Mouse (Mus musculus): Measurements from ENCODE around the gene Dhh. TPM values are rescaled to one million over a fixed set of nuclear protein-coding genes. Genes with fewer than 3 reads are reported as not detected.

Dhh gene
- total and polyA plus RNA-seq, 3 experiments: not detected

DNA sequence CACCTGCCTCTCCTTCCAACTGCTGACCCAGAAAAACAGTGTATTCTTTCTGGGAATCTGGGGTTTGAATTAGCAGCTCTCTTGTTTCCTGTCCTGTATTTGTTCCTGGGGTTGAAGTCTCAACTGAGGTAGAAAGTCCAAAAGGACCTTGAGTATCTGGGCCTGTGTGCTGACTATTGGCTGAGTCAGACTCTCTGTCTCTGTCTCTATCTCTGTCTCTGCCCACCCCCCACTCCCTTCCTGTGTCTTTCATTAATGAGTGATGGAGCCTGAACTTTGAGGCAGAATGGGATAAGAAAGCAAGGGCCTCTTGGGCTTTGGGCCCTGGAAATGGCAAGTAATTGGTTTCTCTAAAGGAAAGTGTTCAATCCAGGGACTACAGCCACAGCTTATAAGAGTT is 14.7 kb downstream of the Dhh start:
- H3K9ac ChIP-seq (ENCODE audit: insufficient read depth, low read depth): no peak overlapping the region
- peaks cover 1% of the 10 kb centered on the region for H3K27me3 ChIP-seq (replicated peaks)
- no peaks in the 10 kb centered on the region for H3K9me3 ChIP-seq (replicated peaks; ENCODE audit: low read length)
- dilution Hi-C loops (cut with MboI; ENCODE audit: extremely low pct_ligation_motif_present, extremely low pct_unique_long_range_greater_than_20kb, low sequenced_read_pairs) (no loop called here), in situ Hi-C loops (cut with MboI; ENCODE audit: low pct_ligation_motif_present, low pct_unique_long_range_greater_than_20kb, low sequenced_read_pairs) (no loop called here)
- TF ChIP-seq IRF4 (IDR thresholded peaks at IDR 0.05; ENCODE audit: low read depth, low read length): no peak
- peaks cover 4 to 11% of the 10 kb centered on the region in 2 experiments for H3K36me3 ChIP-seq (replicated peaks in 1 of 2; ENCODE audit: control insufficient read depth in 1 of 2, insufficient read depth in 1 of 2, low read length in 1 of 2)
- H3K79me2 ChIP-seq (replicated peaks; ENCODE audit: control insufficient read depth, extremely low read depth, insufficient read depth, poor library complexity, severe bottlenecking): peaks cover 11% of the 10 kb centered on the region; the same call in 1 of the 2 replicates
- no peak overlapping the region for H3K4me3 ChIP-seq (replicated peaks in 1 of 3; ENCODE audit: low read depth in 2 of 3, low read length in 2 of 3, poor library complexity in 1 of 3)
- H3K4me2 ChIP-seq (ENCODE audit: insufficient read depth, low read depth, poor library complexity, severe bottlenecking): no peak overlapping the region
- H3K27ac ChIP-seq (ENCODE audit: insufficient read depth, low read depth): no peak overlapping the region
- no peak for DNase-seq (ENCODE audit: extremely low read depth)
- H3K4me1 ChIP-seq (ENCODE audit: control insufficient read depth in 1 of 2, insufficient read depth in 2 of 2): peaks cover 7 to 27% of the 10 kb centered on the region in 2 experiments

GRCm38 (mm10) chr15:98881656-98882008 is 16.7 kb downstream of the Dhh start:
- dilution Hi-C loops (cut with MboI; ENCODE audit: extremely low pct_ligation_motif_present, extremely low pct_unique_long_range_greater_than_20kb, low sequenced_read_pairs) (no loop called here), in situ Hi-C loops (cut with MboI; ENCODE audit: low pct_ligation_motif_present, low pct_unique_long_range_greater_than_20kb, low sequenced_read_pairs) (no loop called here)
- H3K36me3 ChIP-seq (replicated peaks in 1 of 2; ENCODE audit: control insufficient read depth in 1 of 2, insufficient read depth in 1 of 2, low read length in 1 of 2): peaks cover 9 to 27% of the 10 kb centered on the region in 2 experiments
- no peak for TF ChIP-seq SIN3A (IDR thresholded peaks at IDR 0.05; ENCODE audit: low read length)
- peak; percentile 11; the same call in 1 of the 2 replicates for TF ChIP-seq MYC (IDR thresholded peaks at IDR 0.05; ENCODE audit: low read depth, low read length)
- TF ChIP-seq CHD1 (IDR thresholded peaks at IDR 0.05; ENCODE audit: low read depth, low read length): no peak
- no peak for TF ChIP-seq E2F4 (IDR thresholded peaks at IDR 0.05; ENCODE audit: insufficient replicate concordance, low read depth, low read length)
- TF ChIP-seq ZMIZ1 (IDR thresholded peaks at IDR 0.05; ENCODE audit: low read depth, low read length): no peak
- no peak for TF ChIP-seq EP300 (IDR thresholded peaks at IDR 0.05; ENCODE audit: low read length)
- peak; percentile 24 for TF ChIP-seq MAX (IDR thresholded peaks at IDR 0.05; ENCODE audit: low read length)
- no peak for TF ChIP-seq CTCF (conservative IDR thresholded peaks at IDR 0.05 in 1 of 2, IDR thresholded peaks at IDR 0.05 in 1 of 2; ENCODE audit: low read depth in 2 of 2, low read length in 2 of 2)
- TF ChIP-seq MAFK (IDR thresholded peaks at IDR 0.05; ENCODE audit: insufficient replicate concordance, low read length): no peak
- TF ChIP-seq HCFC1 (IDR thresholded peaks at IDR 0.05; ENCODE audit: low read depth, low read length): no peak
- no peak for TF ChIP-seq RCOR1 (conservative IDR thresholded peaks at IDR 0.05; ENCODE audit: low read depth, low read length)
- no peak for DNase-seq (ENCODE audit: extremely low read depth)
- H3K9me3 ChIP-seq (replicated peaks; ENCODE audit: low read length): no peaks in the 10 kb centered on the region
- H3K4me2 ChIP-seq (ENCODE audit: insufficient read depth, low read depth, poor library complexity, severe bottlenecking): peak overlapping the region; percentile 44
- H3K9ac ChIP-seq (ENCODE audit: insufficient read depth, low read depth): peak overlapping the region; percentile 11
- peak overlapping the region in 2 of 3 experiments; percentile 14 to 48 for H3K4me3 ChIP-seq (replicated peaks in 1 of 3; ENCODE audit: low read depth in 2 of 3, low read length in 2 of 3, poor library complexity in 1 of 3)
- no peaks in the 10 kb centered on the region for H3K27me3 ChIP-seq (replicated peaks)
- peaks cover 11% of the 10 kb centered on the region; the same call in 1 of the 2 replicates for H3K79me2 ChIP-seq (replicated peaks; ENCODE audit: control insufficient read depth, extremely low read depth, insufficient read depth, poor library complexity, severe bottlenecking)
- no peak overlapping the region for H3K27ac ChIP-seq (ENCODE audit: insufficient read depth, low read depth)
- H3K4me1 ChIP-seq (ENCODE audit: control insufficient read depth in 1 of 2, insufficient read depth in 2 of 2): peaks cover 7 to 27% of the 10 kb centered on the region in 2 experiments

DNA sequence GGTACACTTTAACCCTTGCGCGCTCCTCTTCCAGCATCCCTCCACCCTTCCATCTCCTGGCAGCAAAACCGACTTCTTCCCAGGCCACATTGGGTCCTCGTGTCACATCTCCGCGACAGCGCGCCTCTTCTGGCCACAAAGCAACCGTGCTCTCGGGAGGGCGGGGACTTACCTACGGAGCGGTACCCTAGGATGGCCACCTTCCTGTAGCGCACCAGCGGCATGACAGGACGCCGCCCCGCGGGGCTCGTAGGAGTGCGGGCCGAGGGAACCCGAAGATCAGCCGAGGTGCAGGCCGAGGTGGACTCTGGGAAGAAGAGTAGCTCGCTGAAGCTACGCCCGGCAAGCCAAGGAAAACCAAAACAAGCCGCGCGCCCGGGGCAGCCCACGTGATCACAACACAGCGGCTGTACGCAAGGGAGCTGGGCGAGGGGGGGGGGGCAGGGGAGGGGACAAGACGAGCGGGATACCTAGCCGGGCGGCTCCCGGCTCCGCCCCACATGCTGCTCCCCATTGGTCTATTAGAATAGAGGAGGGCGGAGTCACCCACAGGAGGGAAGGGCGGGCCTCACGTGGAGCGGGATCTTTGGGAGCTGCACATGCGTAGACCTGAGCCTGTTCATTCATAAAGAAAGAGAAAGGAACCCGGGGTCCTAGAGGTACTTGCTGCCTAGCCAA is 17.2 kb downstream of the Dhh start:
- Histone ChIP-seq H3K36me3 (replicated peaks in 1 of 2; ENCODE audit: control insufficient read depth in 1 of 2, insufficient read depth in 1 of 2, low read length in 1 of 2) (peaks cover 9 to 32% of the 10 kb centered on the region in 2 experiments), H3K27me3 (replicated peaks) (no peaks in the 10 kb centered on the region), H3K4me3 (replicated peaks in 1 of 3; ENCODE audit: low read depth in 2 of 3, low read length in 2 of 3, poor library complexity in 1 of 3) (peak overlapping the region; percentile 73 to 88 (median 85)), H3K27ac (ENCODE audit: insufficient read depth, low read depth) (peak overlapping the region; percentile 70), H3K4me2 (ENCODE audit: insufficient read depth, low read depth, poor library complexity, severe bottlenecking) (peak overlapping the region; percentile 99), H3K9ac (ENCODE audit: insufficient read depth, low read depth) (peak overlapping the region; percentile 56), H3K4me1 (ENCODE audit: control insufficient read depth in 1 of 2, insufficient read depth in 2 of 2) (peaks cover 7 to 27% of the 10 kb centered on the region in 2 experiments), H3K79me2 (replicated peaks; ENCODE audit: control insufficient read depth, extremely low read depth, insufficient read depth, poor library complexity, severe bottlenecking) (peaks cover 11% of the 10 kb centered on the region; the same call in 1 of the 2 replicates), H3K9me3 (replicated peaks; ENCODE audit: low read length) (no peaks in the 10 kb centered on the region)
- in situ Hi-C loops (cut with MboI; ENCODE audit: low pct_ligation_motif_present, low pct_unique_long_range_greater_than_20kb, low sequenced_read_pairs): no loop called here
- dilution Hi-C loops (cut with MboI; ENCODE audit: extremely low pct_ligation_motif_present, extremely low pct_unique_long_range_greater_than_20kb, low sequenced_read_pairs): no loop called here
- peak; percentile 100 for DNase-seq (ENCODE audit: extremely low read depth)
- TF ChIP-seq CTCF (conservative IDR thresholded peaks at IDR 0.05 in 1 of 2, IDR thresholded peaks at IDR 0.05 in 1 of 2; ENCODE audit: low read depth in 2 of 2, low read length in 2 of 2) (peak in 1 of 2 experiments; percentile 52; a peak in 2 of 4 replicates), ZMIZ1 (IDR thresholded peaks at IDR 0.05; ENCODE audit: low read depth, low read length) (no peak; the same call in 1 of the 2 replicates), BHLHE40 (IDR thresholded peaks at IDR 0.05; ENCODE audit: low read depth, low read length) (peak; percentile 89), USF1 (IDR thresholded peaks at IDR 0.05; ENCODE audit: low read depth, low read length) (peak; percentile 92), IRF4 (IDR thresholded peaks at IDR 0.05; ENCODE audit: low read depth, low read length) (peak; percentile 77), MYC (IDR thresholded peaks at IDR 0.05; ENCODE audit: low read depth, low read length) (peak; percentile 96), ELF1 (IDR thresholded peaks at IDR 0.05; ENCODE audit: low read depth, low read length) (peak; percentile 59), POLR2AphosphoS2 (IDR thresholded peaks at IDR 0.05; ENCODE audit: low read depth, low read length) (no peak; the same call in 1 of the 2 replicates), MAX (IDR thresholded peaks at IDR 0.05; ENCODE audit: low read length) (peak; percentile 92), PAX5 (IDR thresholded peaks at IDR 0.05; ENCODE audit: low read length) (no peak), CHD1 (IDR thresholded peaks at IDR 0.05; ENCODE audit: low read depth, low read length) (no peak), CHD2 (IDR thresholded peaks at IDR 0.05; ENCODE audit: low read length) (no peak), RAD21 (IDR thresholded peaks at IDR 0.05; ENCODE audit: low read depth, low read length) (no peak), TBP (conservative IDR thresholded peaks at IDR 0.05; ENCODE audit: low read depth, low read length) (peak; percentile 76), MAZ (IDR thresholded peaks at IDR 0.05; ENCODE audit: low read depth, low read length) (peak; percentile 87), EP300 (IDR thresholded peaks at IDR 0.05; ENCODE audit: low read length) (no peak), UBTF (IDR thresholded peaks at IDR 0.05; ENCODE audit: low read depth, low read length) (peak; percentile 57; the same call in 1 of the 2 replicates), SMC3 (IDR thresholded peaks at IDR 0.05; ENCODE audit: low read depth, low read length) (no peak), SIN3A (IDR thresholded peaks at IDR 0.05; ENCODE audit: low read length) (peak; percentile 96), POLR2A (IDR thresholded peaks at IDR 0.05; ENCODE audit: low read depth, low read length) (peak; percentile 68)

Data from CH12.LX (cell line).